Mouse (Mus musculus) layer of hippocampus, postnatal 10 days (tissue): ENCODE data around the gene Olfr808. TPM values are rescaled to one million over a fixed set of nuclear protein-coding genes. Genes with fewer than 3 reads are reported as not detected.

Experiments used
- DNase-seq, 2 experiments: peaks; one replicate each; pipeline ENCODE4 v3.0.0; 2021; ENCODE audit warnings: low spot score in 2 of 2
- long read RNA-seq: library from polyadenylated mRNA; stranded (forward); transcript quantifications from one replicate; pipeline ENCODE4 v2.0.0, GENCODE M21; 2023
- microRNA-seq, 2 experiments: library from miRNA; unstranded; fragments of <30 nt; microRNA quantifications; one replicate each; pipeline ENCODE4 v1.2.0; 2021
- total RNA-seq, 2 experiments: library from RNA; stranded (reverse); gene quantifications; 2 replicates each; pipeline ENCODE4 v1.2.3; 2021

Olfr808 gene
- total RNA-seq = not detected
- long read RNA-seq = 0 reads

GRCm38 (mm10) chr10:129765182-129765581 is at the start of gene Olfr808:
TSS of gene Olfr808 (plus strand) at chr10:129765482.
- DNase-seq = no peak

DNA sequence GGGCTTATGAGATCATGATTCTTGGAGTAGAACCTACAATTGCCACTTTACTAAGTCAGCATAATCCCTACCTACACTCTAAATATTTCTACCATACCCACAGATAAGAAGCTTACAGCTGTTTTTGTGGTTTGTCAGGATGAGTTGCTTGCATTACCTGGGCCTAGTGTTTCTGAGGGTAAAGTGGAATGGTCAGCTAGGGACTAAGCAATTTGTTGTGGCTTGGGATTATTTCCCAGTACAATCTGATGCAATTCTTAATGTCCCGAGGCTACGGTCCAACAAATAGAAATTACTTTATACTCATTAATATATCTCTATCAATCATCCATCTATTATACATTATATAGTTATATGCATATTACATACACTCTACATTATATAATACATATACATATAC is 36.0 kb upstream of the Olfr808 start, which contains the start of gene Olfr805:
Gene Olfr805, minus strand, starts transcription at position 101 of the 400 bp plus-strand sequence.
- no peak for DNase-seq

DNA sequence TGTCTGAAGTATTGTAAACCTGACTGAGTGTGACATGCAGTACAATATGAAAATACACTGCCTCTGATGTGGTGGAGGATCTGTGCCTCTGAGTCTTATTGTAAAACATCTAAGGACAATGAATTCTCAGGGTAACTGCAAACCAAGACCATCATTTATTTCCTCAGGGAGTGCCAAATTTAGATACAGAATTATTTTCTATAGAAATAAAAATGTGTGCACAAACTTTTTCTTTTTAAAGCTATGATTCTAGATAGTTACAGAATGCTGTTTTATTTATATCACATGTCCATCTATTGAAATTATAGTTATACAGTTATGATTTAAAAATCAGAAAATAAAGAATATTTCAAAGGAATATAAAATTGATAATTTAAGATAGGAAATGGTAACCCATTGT is 23.5 kb upstream of the Olfr808 start, which contains the start of gene Olfr806:
Gene Olfr806, minus strand, starts transcription at position 101 of the 400 bp plus-strand sequence.
- DNase-seq = no peak

- no peak for DNase-seq
Measured at GRCm38 (mm10) chr10:129757693-129758092, 7.6 kb upstream of the Olfr808 start, which contains the start of gene Olfr807. TSS of gene Olfr807 (minus strand) at chr10:129757793.

DNA sequence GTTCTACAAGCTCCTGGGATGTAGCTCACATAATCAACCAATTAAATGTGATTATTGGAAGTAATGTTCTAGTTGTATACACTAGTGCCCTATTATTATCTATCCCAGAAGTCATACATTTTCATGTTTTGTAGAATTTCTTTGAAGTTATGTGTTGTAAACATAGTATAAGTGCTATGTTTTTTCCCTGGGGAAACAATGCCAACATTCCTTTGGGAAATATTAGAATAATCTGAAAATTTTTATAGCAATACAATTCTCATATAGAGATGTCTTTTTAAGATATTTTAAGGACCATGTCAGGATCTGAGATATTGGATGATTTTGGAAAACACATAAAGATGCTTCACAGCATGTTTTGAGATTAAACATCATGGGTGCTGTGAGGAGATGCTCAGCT is 9.1 kb downstream of the Olfr808 start, which contains the start of gene Olfr809:
Gene Olfr809, plus strand, starts transcription at position 301 of the 400 bp plus-strand sequence.
- no peak for DNase-seq

DNA sequence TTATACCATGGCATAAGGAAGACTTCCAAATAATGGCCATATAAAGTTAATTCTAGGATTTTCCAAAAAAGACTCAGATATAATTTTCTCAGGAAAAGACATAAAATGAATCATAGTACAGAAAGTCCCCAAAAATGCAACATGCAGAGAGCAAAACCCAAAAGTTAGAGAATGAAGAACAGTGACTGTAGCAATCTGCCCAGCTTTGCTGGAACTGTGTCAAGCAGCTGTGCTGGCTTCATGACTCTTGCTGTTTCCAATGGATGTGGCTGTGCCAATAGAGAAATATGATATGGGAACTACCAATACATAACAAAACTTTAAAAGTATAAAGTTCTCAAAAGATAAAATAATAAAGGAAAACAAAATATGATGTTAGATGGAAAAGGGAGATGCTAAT is 12.8 kb downstream of the Olfr808 start:
- DNase-seq = no peak

DNA sequence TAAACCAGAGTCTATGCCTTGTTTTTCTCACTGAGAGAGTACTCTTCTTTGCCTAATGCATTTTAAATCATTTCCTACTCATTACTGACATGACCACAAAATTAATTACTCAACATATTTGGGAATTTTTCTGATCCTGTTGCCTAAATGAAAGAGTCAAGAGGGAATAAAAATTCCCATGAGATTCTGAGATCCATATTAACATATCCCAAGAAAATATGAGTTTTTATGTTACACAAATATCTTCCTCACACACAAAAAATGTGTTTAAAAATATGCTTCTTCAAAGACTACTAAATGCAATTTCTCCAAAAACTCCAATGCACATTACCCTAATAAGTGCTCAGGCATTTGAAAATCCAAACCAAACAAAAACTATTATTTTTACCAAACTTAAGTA is 29.5 kb downstream of the Olfr808 start, which contains the start of gene Olfr810:
Gene Olfr810, minus strand, starts transcription at position 101 of the 400 bp plus-strand sequence.
- DNase-seq = no peak

DNA sequence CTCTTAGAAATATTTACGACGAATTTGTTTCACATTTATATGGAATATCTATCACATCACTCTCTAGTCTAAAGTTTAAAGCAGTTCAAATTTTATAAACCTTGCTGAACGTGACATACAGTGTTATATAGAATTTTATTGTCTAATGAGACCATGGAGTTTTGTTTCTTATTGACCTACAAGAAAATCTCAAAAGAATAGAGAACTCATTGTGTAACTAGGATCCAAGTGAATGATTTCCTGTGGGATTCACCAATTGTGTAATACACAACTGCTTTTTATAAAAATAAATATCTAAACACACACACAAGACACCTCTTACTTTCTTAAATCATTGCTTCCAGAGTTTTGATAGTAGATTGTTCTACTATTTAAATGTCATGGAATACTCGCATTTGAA is 39.0 kb downstream of the Olfr808 start, which contains the start of gene Olfr811:
Gene Olfr811, minus strand, starts transcription at position 101 of the 400 bp plus-strand sequence.
- DNase-seq = no peak

Small RNAs within 50 kb of the gene (microRNA-seq; reads per million reads assigned to microRNA genes)
- 0 reads per million in 2 experiments for gene Gm24485

Other genes starting within 250 kb of the Olfr808 start
- not detected for gene Olfr791, start 243.7 kb upstream of the Olfr808 start, total RNA-seq
- not detected for gene Olfr792, start 226.3 kb upstream of the Olfr808 start, total RNA-seq
- gene Olfr794, start 197.8 kb upstream of the Olfr808 start, total RNA-seq = not detected
- not detected for gene Olfr796, start 152.9 kb upstream of the Olfr808 start, total RNA-seq
- gene Olfr798, start 137.5 kb upstream of the Olfr808 start, total RNA-seq = not detected
- not detected for gene Olfr799, start 128.0 kb upstream of the Olfr808 start, total RNA-seq
- not detected for gene Olfr800, start 107.8 kb upstream of the Olfr808 start, total RNA-seq
- not detected for gene Olfr801, start 91.6 kb upstream of the Olfr808 start, total RNA-seq
- under 1 TPM; 0.09 TPM for gene Olfr802, start 77.3 kb upstream of the Olfr808 start, total RNA-seq
- not detected for gene Olfr803, start 71.2 kb upstream of the Olfr808 start, total RNA-seq
- gene Olfr804, start 62.3 kb upstream of the Olfr808 start, total RNA-seq = not detected
- gene Olfr805, start 36.1 kb upstream of the Olfr808 start, total RNA-seq = not detected
- not detected for gene Olfr806, start 23.6 kb upstream of the Olfr808 start, total RNA-seq
- not detected for gene Olfr807, start 7.7 kb upstream of the Olfr808 start, total RNA-seq
- not detected for gene Olfr809, start 9.2 kb downstream of the Olfr808 start, total RNA-seq
- not detected for gene Olfr810, start 29.4 kb downstream of the Olfr808 start, total RNA-seq
- not detected for gene Olfr811, start 38.9 kb downstream of the Olfr808 start, total RNA-seq
- not detected for gene Olfr812, start 80.6 kb downstream of the Olfr808 start, total RNA-seq
- gene Olfr813, start 89.9 kb downstream of the Olfr808 start, total RNA-seq = not detected
- gene Olfr814, start 114.4 kb downstream of the Olfr808 start, total RNA-seq = not detected
- not detected for gene Olfr815, start 140.4 kb downstream of the Olfr808 start, total RNA-seq
- not detected for gene Olfr816, start 150.1 kb downstream of the Olfr808 start, total RNA-seq
- gene Olfr818, start 183.6 kb downstream of the Olfr808 start, total RNA-seq = not detected
- gene Olfr819, start 201.8 kb downstream of the Olfr808 start, total RNA-seq = not detected
- gene Olfr247, start 210.7 kb downstream of the Olfr808 start, total RNA-seq = not detected
- gene Gm10310, start 219.6 kb downstream of the Olfr808 start, total RNA-seq = not detected
- not detected for gene Olfr820, start 247.1 kb downstream of the Olfr808 start, total RNA-seq